Mouse (Mus musculus) liver, embryonic 11.5 days (tissue): Measurements from ENCODE around the gene 1700010B08Rik. TPM values are rescaled to one million over a fixed set of nuclear protein-coding genes. Genes with fewer than 3 reads are reported as not detected.

Experiments
- ATAC-seq: fragments of 200-750 bp; cut with Nextera tagmentation; replicated peaks from 2 replicates; pipeline ENCODE4 v1.8.0; 2017; ENCODE audit warnings: moderate number of reproducible peaks, mild to moderate bottlenecking, moderate TSS enrichment, moderate library complexity; ENCODE audit not compliant: low FRiP score
- DNase-seq: peaks from one replicate; pipeline ENCODE4 v3.0.0-alpha.2; 2017; ENCODE audit warnings: low spot score
- H3K27ac ChIP-seq: fragments of 300-500 bp; sonication (generic); 2 replicates; pipeline ENCODE4 v1.5.1; 2014; ENCODE audit warnings: mild to moderate bottlenecking, low read depth, low read length, control low read depth
- H3K27me3 ChIP-seq: fragments of 300-500 bp; sonication (generic); replicated peaks from 2 replicates; pipeline ENCODE4 v1.6.1; 2014; ENCODE audit warnings: low read length, mixed read lengths; ENCODE audit not compliant: control insufficient read depth, insufficient read depth
- H3K36me3 ChIP-seq: fragments of 300-500 bp; sonication (generic); 2 replicates; pipeline ENCODE4 v1.6.1; 2014; ENCODE audit warnings: mild to moderate bottlenecking, low read length, moderate library complexity, mixed read lengths; ENCODE audit not compliant: control insufficient read depth, insufficient read depth
- H3K4me1 ChIP-seq: fragments of 300-500 bp; sonication (generic); replicated peaks from 2 replicates; pipeline ENCODE4 v1.6.1; 2014; ENCODE audit warnings: low read length, mixed read lengths; ENCODE audit not compliant: control insufficient read depth, insufficient read depth
- H3K4me2 ChIP-seq: fragments of 300-500 bp; sonication (generic); 2 replicates; pipeline ENCODE4 v1.6.1; 2014; ENCODE audit warnings: mild to moderate bottlenecking, control low read depth, moderate library complexity
- H3K4me3 ChIP-seq: fragments of 300-500 bp; sonication (generic); 2 replicates; pipeline ENCODE4 v1.5.1; 2014; ENCODE audit warnings: low read depth, low read length, control low read depth
- H3K9ac ChIP-seq: fragments of 300-500 bp; sonication (generic); 2 replicates; pipeline ENCODE4 v1.6.1; 2014; ENCODE audit warnings: low read depth, low read length, control low read depth
- H3K9me3 ChIP-seq: fragments of 300-500 bp; sonication (generic); 2 replicates; pipeline ENCODE4 v1.6.1; 2016; ENCODE audit warnings: low read length, inconsistent platforms, mixed read lengths; ENCODE audit not compliant: control insufficient read depth
- WGBS: fragments of 180-500 bp; shearing (Covaris S2); extraction: QIAGEN DNeasy Blood & Tissue Kit; methylation state at CpG from one replicate; pipeline ENCODE4 v1.1.7; 2014; 5-methylcytosine and 5-hydroxymethylcytosine counted together
- polyA plus RNA-seq: library from polyadenylated mRNA; unstranded; fragments of >200 nt; fragmentation: Nextera tagmentation; extraction: Ambion mirVana; gene quantifications from 2 replicates; pipeline ENCODE4 v1.2.1, GENCODE M21; 2014

Gene 1700010B08Rik
- polyA plus RNA-seq, 1 experiment from 2014 or later: not detected

GRCm38 (mm10) chr2:173744070-173744815 is 25.0 kb downstream of the 1700010B08Rik start:
- no peak overlapping the region for H3K4me3 ChIP-seq
- no peaks in the 10 kb centered on the region for H3K27me3 ChIP-seq
- no peak overlapping the region for H3K27ac ChIP-seq
- H3K4me1 ChIP-seq: peaks cover 2% of the 10 kb centered on the region; the same call in 1 of the 2 replicates
- H3K9ac ChIP-seq: no peak overlapping the region
- H3K4me2 ChIP-seq: no peak overlapping the region
- DNase-seq (no peak), ATAC-seq (no peak)
- H3K36me3 ChIP-seq: no peaks in the 10 kb centered on the region
- H3K9me3 ChIP-seq: no peaks in the 10 kb centered on the region
- 86% methylated on average over 7 of the region's 7 CpGs for WGBS

DNA sequence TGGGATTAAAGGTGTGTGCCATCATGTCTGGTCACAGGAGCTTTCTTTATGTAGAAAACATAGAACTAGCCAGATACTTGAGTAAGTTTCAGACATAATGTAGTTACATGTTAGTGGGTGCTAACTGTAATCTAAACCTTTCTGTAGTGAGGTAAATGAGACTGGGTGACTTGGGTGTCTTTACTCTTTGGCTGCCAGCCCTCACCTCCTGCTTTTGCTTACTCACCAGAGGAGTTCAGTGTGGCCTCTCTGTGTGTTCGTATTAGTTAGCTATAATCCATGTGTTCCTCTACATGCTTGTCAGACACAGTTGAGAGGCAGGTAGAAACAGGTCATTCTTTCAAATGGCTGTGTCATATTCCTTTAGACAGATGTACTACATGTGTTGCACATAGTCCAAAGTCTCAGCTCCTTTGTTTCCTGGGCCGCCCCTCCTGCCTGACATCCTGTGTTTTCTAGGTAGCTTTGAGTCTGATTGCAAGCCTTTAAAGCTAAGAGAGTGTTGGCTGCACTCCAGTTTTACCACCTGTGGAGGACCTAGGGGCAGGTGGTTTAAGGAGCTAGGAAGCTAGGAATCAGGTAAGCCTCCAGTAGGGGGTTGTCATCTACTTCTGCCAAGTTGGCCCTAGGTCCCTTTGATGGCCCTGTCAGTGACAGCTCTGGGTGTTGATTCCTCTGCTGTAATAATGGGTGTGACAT is 29.9 kb downstream of the 1700010B08Rik start:
- no peaks in the 10 kb centered on the region for H3K9me3 ChIP-seq
- H3K4me2 ChIP-seq: no peak overlapping the region
- no peaks in the 10 kb centered on the region for H3K36me3 ChIP-seq
- no peaks in the 10 kb centered on the region for H3K4me1 ChIP-seq
- 89% methylated on average over 2 of the region's 2 CpGs for WGBS
- no peak overlapping the region for H3K4me3 ChIP-seq
- H3K27ac ChIP-seq: no peak overlapping the region
- no peaks in the 10 kb centered on the region for H3K27me3 ChIP-seq
- H3K9ac ChIP-seq: no peak overlapping the region
- DNase-seq (no peak), ATAC-seq (no peak)

DNA sequence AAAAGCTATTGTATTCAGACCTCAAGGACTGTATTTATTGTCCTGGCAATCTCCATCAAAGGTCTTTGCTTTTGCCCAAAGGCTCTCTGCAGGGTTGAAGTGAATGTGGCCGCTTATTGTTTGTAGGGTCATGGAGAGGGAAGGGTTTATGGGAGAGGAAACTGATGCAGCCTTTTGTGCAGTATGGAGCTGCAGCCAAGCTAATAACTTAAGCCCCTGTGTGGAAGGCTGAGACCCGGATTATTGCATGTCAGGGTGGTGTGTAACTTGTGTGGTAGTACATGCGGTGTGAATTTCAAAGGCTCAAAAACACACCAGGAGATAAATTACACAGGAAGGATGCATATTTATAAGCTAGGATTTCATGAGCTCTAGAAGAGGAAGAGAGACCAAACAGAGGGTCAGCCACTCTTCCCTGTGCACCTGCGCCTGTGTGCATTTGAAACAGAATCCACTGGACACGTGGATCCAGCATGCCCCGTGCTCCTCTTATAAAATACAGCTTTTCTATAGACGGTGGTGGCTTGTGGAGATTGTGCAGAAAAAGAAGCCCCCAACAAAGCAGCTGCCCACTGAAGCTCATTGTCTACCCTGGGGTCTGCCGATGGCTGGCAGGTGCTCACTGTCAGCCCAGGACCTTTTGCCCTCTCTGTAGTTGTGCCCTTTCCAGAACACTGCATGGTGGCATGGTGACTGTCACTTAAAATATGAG is 36.4 kb downstream of the 1700010B08Rik start:
- Histone ChIP-seq H3K4me3 (no peak overlapping the region), H3K9ac (no peak overlapping the region), H3K27ac (no peak overlapping the region), H3K4me1 (0 out of 2 replicates have a peak, but pooled peaks cover 2% of the 10 kb centered on the region), H3K4me2 (no peak overlapping the region), H3K9me3 (no peaks in the 10 kb centered on the region), H3K36me3 (no peaks in the 10 kb centered on the region; the same call in 1 of the 2 replicates), H3K27me3 (no peaks in the 10 kb centered on the region)
- ATAC-seq (no peak), DNase-seq (no peak)
- whole genome bisulfite sequencing: 81% methylated on average over 8 of the region's 8 CpGs

GRCm38 (mm10) chr2:173757624-173758155 is 38.5 kb downstream of the 1700010B08Rik start:
- Histone ChIP-seq H3K9ac (no peak overlapping the region), H3K4me3 (no peak overlapping the region), H3K36me3 (no peaks in the 10 kb centered on the region; the same call in 1 of the 2 replicates), H3K4me2 (no peak overlapping the region), H3K27me3 (no peaks in the 10 kb centered on the region), H3K27ac (no peak overlapping the region), H3K4me1 (0 out of 2 replicates have a peak, but pooled peaks cover 2% of the 10 kb centered on the region), H3K9me3 (no peaks in the 10 kb centered on the region)
- WGBS: 87% methylated on average over 8 of the region's 8 CpGs
- ATAC-seq (no peak), DNase-seq (no peak)

DNA sequence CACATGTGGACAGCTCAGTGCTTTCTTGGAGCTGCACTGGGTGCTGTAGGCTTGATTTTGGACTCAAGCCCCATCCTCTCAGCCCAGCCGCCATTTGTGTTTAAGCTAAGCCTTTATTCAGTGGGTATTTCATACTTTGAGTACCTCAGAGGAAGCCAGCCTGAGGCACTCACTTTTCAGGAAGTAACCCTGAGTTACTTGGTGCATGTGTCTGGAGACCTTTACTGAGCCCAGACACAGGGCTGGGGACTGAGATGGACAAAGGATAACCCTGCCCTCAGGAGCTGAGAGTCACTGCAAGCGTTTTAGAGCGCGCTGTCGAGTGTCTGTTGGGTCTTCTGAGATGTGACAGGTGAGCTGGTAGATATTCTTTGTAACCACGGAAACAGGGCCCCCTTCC is 41.4 kb downstream of the 1700010B08Rik start:
- DNase-seq (no peak), ATAC-seq (no peak)
- Histone ChIP-seq H3K9ac (no peak overlapping the region), H3K9me3 (no peaks in the 10 kb centered on the region), H3K4me2 (no peak overlapping the region), H3K36me3 (no peaks in the 10 kb centered on the region; the same call in 1 of the 2 replicates), H3K4me3 (no peak overlapping the region), H3K27me3 (no peaks in the 10 kb centered on the region), H3K4me1 (0 out of 2 replicates have a peak, but pooled peaks cover 2% of the 10 kb centered on the region), H3K27ac (no peak overlapping the region)
- WGBS: 84% methylated on average over 6 of the region's 6 CpGs

GRCm38 (mm10) chr2:173764629-173765028 is 45.4 kb downstream of the 1700010B08Rik start:
- Histone ChIP-seq H3K4me1 (peaks cover 18% of the 10 kb centered on the region), H3K9me3 (no peaks in the 10 kb centered on the region), H3K27ac (no peak overlapping the region), H3K36me3 (0 out of 2 replicates have a peak, but pooled peaks cover 2% of the 10 kb centered on the region), H3K9ac (no peak overlapping the region), H3K4me2 (no peak overlapping the region), H3K27me3 (no peaks in the 10 kb centered on the region), H3K4me3 (no peak overlapping the region)
- ATAC-seq (no peak), DNase-seq (no peak)
- WGBS: 67% methylated on average over 3 of the region's 3 CpGs

- DNase-seq (no peak), ATAC-seq (no peak)
- H3K9me3 ChIP-seq: no peaks in the 10 kb centered on the region
- H3K27ac ChIP-seq: no peak overlapping the region
- peaks cover 2% of the 10 kb centered on the region; the same call in 1 of the 2 replicates for H3K36me3 ChIP-seq
- H3K27me3 ChIP-seq: no peaks in the 10 kb centered on the region
- 71% methylated on average over 8 of the region's 8 CpGs for WGBS
- peaks cover 21% of the 10 kb centered on the region for H3K4me1 ChIP-seq
- H3K4me2 ChIP-seq: no peak overlapping the region
- no peak overlapping the region for H3K9ac ChIP-seq
- H3K4me3 ChIP-seq: no peak overlapping the region
Measured at GRCm38 (mm10) chr2:173767959-173768595, 48.9 kb downstream of the 1700010B08Rik start.

GRCm38 (mm10) chr2:173769183-173769582 is 50.0 kb downstream of the 1700010B08Rik start:
- Histone ChIP-seq H3K27me3 (no peaks in the 10 kb centered on the region), H3K4me2 (no peak overlapping the region), H3K36me3 (peaks cover 2% of the 10 kb centered on the region; the same call in 1 of the 2 replicates), H3K4me1 (peaks cover 21% of the 10 kb centered on the region), H3K9ac (no peak overlapping the region), H3K4me3 (no peak overlapping the region), H3K9me3 (no peaks in the 10 kb centered on the region), H3K27ac (no peak overlapping the region)
- ATAC-seq (no peak), DNase-seq (no peak)
- WGBS: 59% methylated on average over 10 of the region's 10 CpGs
